Mouse (Mus musculus) lung, postnatal 25 days (tissue): Measurements from ENCODE around the gene Avpr2.
A peak's percentile ranks its signal among the peaks of the same experiment; 100 is the strongest.

Experiments used
- DNase-seq: peaks from one replicate; pipeline ENCODE4 v3.0.0; 2022; ENCODE audit warnings: low spot score

Avpr2 gene

DNA sequence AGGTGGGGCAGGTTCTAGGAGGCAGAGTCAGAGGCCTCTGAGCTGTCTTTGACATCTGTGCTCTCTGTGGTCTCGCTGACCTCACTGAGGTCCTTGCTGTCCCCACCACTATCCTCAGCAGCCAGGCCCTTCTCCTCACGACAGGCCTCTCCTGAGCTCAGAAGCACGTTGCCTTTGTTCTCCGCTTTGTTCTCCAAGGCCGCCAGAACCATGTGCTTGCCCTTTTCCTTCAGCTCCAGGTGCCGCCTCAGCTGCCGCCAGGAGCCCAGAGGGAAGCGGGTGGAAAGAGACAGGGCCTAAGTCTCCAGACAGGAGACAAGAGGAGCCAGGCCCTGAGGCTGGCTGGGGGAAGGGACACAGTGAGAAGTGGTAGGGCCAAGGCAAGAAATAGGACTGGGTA, 25.0 kb downstream of the Avpr2 start:
- DNase-seq = no peak

GRCm38 (mm10) chrX:73918631-73919030, 26.7 kb downstream of the Avpr2 start:
- DNase-seq = no peak

DNA sequence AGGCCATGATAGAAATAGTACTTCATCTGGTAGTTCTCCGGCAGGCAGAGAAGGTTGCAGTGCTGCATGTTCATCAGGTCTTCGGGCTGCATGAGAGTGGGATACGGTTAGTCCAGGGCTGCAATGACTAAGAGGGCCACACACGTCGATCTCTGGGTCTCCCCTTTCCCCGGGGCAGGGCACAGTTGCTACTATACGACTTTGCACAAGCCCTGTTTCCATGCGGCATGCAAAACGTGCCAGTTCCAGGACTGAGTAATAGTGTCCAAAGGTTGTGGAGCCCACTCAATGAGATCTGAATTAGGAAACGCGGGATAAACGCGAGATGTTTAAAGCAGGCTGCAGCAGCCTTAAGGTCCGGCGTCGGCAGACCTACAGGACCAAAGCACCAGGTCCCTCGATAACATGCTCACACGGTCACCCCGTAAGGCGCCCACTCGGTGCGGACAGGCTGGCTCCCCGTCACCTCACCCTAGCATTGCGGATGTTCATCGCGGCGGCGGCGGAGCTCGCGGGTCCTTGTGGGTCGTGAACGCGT, 29.5 kb downstream of the Avpr2 start:
- no peak for DNase-seq

- peak; percentile 91 for DNase-seq
These were observed 30.1 kb downstream of the Avpr2 start, which contains the start of the genes Arhgap4 and Naa10 for GRCm38 (mm10) chrX:73921823-73922549. Arhgap4 (minus strand) TSS chrX:73921870. Naa10 (minus strand) TSS chrX:73921944.

DNA sequence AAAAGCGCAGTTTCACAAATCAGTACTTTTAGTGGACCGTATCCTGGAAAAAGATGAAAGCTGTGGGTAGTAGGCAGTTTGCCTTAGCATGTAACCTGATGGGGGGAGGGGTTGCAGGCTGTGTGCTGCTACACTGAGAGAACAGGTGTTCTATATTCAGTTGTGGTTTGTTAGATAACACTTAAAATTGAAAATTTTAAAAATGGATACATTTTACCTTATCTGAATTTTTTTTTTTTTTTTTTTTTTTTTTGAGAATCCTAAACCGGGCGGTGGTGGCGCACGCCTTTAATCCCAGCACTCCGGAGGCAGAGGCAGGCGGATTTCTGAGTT, 30.6 kb downstream of the Avpr2 start:
- no peak for DNase-seq

DNA sequence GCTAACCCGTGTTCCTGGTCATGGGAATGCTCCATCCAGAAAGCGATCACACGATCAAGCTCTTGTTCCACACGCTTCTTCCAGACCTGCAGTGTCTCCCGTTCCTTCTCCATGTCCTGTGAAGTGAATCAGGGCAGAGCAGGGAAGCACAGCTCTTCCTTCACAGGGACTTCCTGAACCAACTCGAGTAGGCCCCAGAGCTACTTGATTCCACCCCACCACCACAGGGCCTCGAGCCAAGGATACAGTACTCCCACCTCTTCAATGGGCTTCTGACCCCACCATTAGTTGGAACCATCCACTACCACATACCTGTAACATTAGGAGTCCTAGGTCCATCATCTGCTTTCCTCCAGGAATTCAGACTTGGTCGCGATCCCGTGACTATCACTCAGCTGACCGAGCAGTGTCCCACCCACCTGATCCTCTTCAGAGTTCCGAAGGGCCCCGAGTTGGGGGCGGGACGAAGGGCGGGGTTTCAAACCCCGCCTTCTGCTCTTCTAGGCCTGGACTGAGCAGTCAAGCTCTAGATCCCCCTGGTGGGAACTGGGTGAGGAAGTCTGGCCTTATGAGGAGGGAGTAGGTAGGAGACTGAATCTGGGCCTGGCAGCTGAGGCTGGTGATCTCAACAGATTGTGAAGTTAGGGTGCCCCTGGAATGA, 38.6 kb downstream of the Avpr2 start, which contains the start of gene Renbp:
Renbp (minus strand) TSS at position 449 of the 661 bp plus-strand sequence.
- DNase-seq = peak; percentile 79

DNA sequence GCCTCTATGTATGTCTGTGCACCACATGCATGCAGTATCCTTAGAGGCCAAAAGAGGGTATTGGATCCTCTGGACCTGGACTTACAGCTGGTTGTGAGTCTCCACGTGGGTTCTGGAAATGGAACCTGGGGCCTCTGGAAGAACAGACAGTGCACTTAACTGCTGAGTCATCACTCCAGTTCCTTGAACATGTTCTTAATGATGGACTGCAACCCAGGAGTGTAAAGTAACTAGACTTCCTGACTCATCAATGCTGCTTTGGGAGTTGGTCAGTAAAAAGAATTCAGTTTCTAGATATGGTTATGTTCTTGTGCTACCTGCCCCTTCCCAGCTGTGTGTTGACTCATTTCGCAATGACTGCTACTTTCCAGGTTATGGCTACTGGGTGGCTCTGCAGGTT, 40.0 kb downstream of the Avpr2 start:
- DNase-seq = no peak

- no peak for DNase-seq
These were observed 50.0 kb downstream of the Avpr2 start for GRCm38 (mm10) chrX:73941860-73942259.

- DNase-seq = no peak
These were observed 50.4 kb downstream of the Avpr2 start for GRCm38 (mm10) chrX:73942294-73942693.
